Mouse (Mus musculus) heart, embryonic 13.5 days (tissue): ENCODE results near the gene Scrt2. TPM values are rescaled to one million over a fixed set of nuclear protein-coding genes. Genes with fewer than 3 reads are reported as not detected.

Source experiments
- polyA plus RNA-seq: library from polyadenylated mRNA; unstranded; fragments of >200 nt; fragmentation: Nextera tagmentation; extraction: Ambion mirVana; gene quantifications from 2 replicates; pipeline ENCODE4 v1.2.1, GENCODE M21; 2015

Scrt2 gene
- polyA plus RNA-seq, 1 experiment from 2014 or later: not detected

Other genes starting within 250 kb of the Scrt2 start
- gene Rspo4, start 238.6 kb upstream of the Scrt2 start, polyA plus RNA-seq: not detected in 2 replicates
- 0.05 and 0.28 TPM in 2 replicates for gene Angpt4, start 170.3 kb upstream of the Scrt2 start, polyA plus RNA-seq
- 9.3 and 10.2 TPM in 2 replicates for gene Fam110a, start 101.3 kb upstream of the Scrt2 start, polyA plus RNA-seq
- gene Slc52a3, start 85.0 kb upstream of the Scrt2 start, polyA plus RNA-seq: 0.17 and 0.25 TPM in 2 replicates
- gene Srxn1, start 24.0 kb downstream of the Scrt2 start, polyA plus RNA-seq: 7.4 and 7.7 TPM in 2 replicates
- 9.2 and 9.4 TPM in 2 replicates for gene Tcf15, start 62.0 kb downstream of the Scrt2 start, polyA plus RNA-seq
- gene Csnk2a1, start 145.3 kb downstream of the Scrt2 start, polyA plus RNA-seq: 52.5 and 71.1 TPM in 2 replicates
- 29.1 and 30.4 TPM in 2 replicates for gene Tbc1d20, start 212.3 kb downstream of the Scrt2 start, polyA plus RNA-seq